Mouse (Mus musculus) heart, embryonic 14.5 days (tissue): Measurements from ENCODE around the gene Col5a1. TPM values are rescaled to one million over a fixed set of nuclear protein-coding genes. Genes with fewer than 3 reads are reported as not detected.
A peak's percentile ranks its signal among the peaks of the same experiment; 100 is the strongest.

Source experiments
- ATAC-seq: fragments of 200-750 bp; cut with Nextera tagmentation; 2 replicates; pipeline ENCODE4 v1.8.0; 2017; ENCODE audit warnings: low read depth, moderate TSS enrichment; ENCODE audit not compliant: insufficient number of reproducible peaks, insufficient read depth, low FRiP score
- H3K27ac ChIP-seq, 2 experiments: fragments of 200-500 bp in 1 of 2; fragments of 300-500 bp in 1 of 2; sonication (generic) in 1 of 2; replicated peaks in 1 of 2; 2 replicates each; pipeline ENCODE4 v1.5.1; 2012 to 2014; ENCODE audit warnings: low read depth in 2 of 2, low read length in 2 of 2, control low read depth in 1 of 2, mild to moderate bottlenecking in 1 of 2, mixed read lengths in 1 of 2; ENCODE audit not compliant: control insufficient read depth in 1 of 2, insufficient read depth in 1 of 2
- H3K27me3 ChIP-seq: fragments of 300-500 bp; sonication (generic); 2 replicates; pipeline ENCODE4 v1.6.1; 2014; ENCODE audit warnings: mild to moderate bottlenecking, low read length, control low read depth; ENCODE audit not compliant: control insufficient read depth, insufficient read depth
- H3K36me3 ChIP-seq: fragments of 300-500 bp; sonication (generic); 2 replicates; pipeline ENCODE4 v1.6.1; 2014; ENCODE audit warnings: mild to moderate bottlenecking, control low read depth, low read length, mixed read lengths; ENCODE audit not compliant: control insufficient read depth, insufficient read depth
- H3K4me1 ChIP-seq, 2 experiments: fragments of 200-500 bp in 1 of 2; fragments of 300-500 bp in 1 of 2; sonication (generic) in 1 of 2; 2 replicates each; pipeline ENCODE4 v1.6.1; 2012 to 2014; ENCODE audit warnings: low read length in 2 of 2, control low read depth in 1 of 2, mixed read lengths in 1 of 2; ENCODE audit not compliant: control insufficient read depth in 2 of 2, insufficient read depth in 2 of 2
- H3K4me2 ChIP-seq: fragments of 300-500 bp; sonication (generic); 2 replicates; pipeline ENCODE4 v1.6.1; 2014; ENCODE audit warnings: mild to moderate bottlenecking, low read length
- H3K4me3 ChIP-seq, 2 experiments: fragments of 200-500 bp in 1 of 2; fragments of 300-500 bp in 1 of 2; sonication (generic) in 1 of 2; 2 replicates each; pipeline ENCODE4 v1.5.1; 2012 to 2014; ENCODE audit warnings: low read length in 2 of 2, mild to moderate bottlenecking in 2 of 2, control low read depth in 1 of 2, low read depth in 1 of 2, moderate library complexity in 1 of 2; ENCODE audit not compliant: control insufficient read depth in 1 of 2, insufficient read depth in 1 of 2
- H3K9ac ChIP-seq: fragments of 300-500 bp; sonication (generic); 2 replicates; pipeline ENCODE4 v1.6.1; 2014; ENCODE audit warnings: mild to moderate bottlenecking, low read length
- H3K9me3 ChIP-seq: fragments of 300-500 bp; sonication (generic); 2 replicates; pipeline ENCODE4 v1.6.1; 2016; ENCODE audit warnings: low read length, control low read depth; ENCODE audit not compliant: control insufficient read depth
- WGBS: fragments of 180-500 bp; shearing (Covaris S2); extraction: QIAGEN DNeasy Blood & Tissue Kit; methylation state at CpG from one replicate; pipeline ENCODE4 v1.1.7; 2014; 5-methylcytosine and 5-hydroxymethylcytosine counted together
- polyA plus RNA-seq: library from polyadenylated mRNA; unstranded; fragments of >200 nt; fragmentation: Nextera tagmentation; extraction: Ambion mirVana; gene quantifications from 2 replicates; pipeline ENCODE4 v1.2.1, GENCODE M21; 2014

The Col5a1 gene
- polyA plus RNA-seq, 1 experiment from 2014 or later, result 70.0 TPM

- Histone ChIP-seq H3K27ac (peak overlapping the region; percentile 30 to 76), H3K9ac (peak overlapping the region; percentile 89), H3K4me3 (peak overlapping the region; percentile 73 to 84), H3K9me3 (no peaks in the 10 kb centered on the region), H3K4me1 (peaks cover 13 to 38% of the 10 kb centered on the region in 2 experiments; a peak in 3 of 4 replicates), H3K27me3 (peaks cover 6% of the 10 kb centered on the region; the same call in 1 of the 2 replicates), H3K4me2 (peak overlapping the region; percentile 99), H3K36me3 (0 out of 2 replicates have a peak, but pooled peaks cover 3% of the 10 kb centered on the region)
- WGBS, result under 1% methylated on average over 67 of the region's 67 CpGs
- ATAC-seq, result no peak
These were observed 609 bp downstream of the Col5a1 start for GRCm38 (mm10) chr2:27886608-27887460.

GRCm38 (mm10) chr2:27887461-27888264 is 1.4 kb downstream of the Col5a1 start:
- H3K4me3 ChIP-seq, result peak overlapping the region; percentile 73 to 84
- WGBS, result 23% methylated on average over 11 of the region's 11 CpGs
- H3K36me3 ChIP-seq, result 0 out of 2 replicates have a peak, but pooled peaks cover 3% of the 10 kb centered on the region
- peaks cover 13 to 38% of the 10 kb centered on the region in 2 experiments; a peak in 3 of 4 replicates for H3K4me1 ChIP-seq
- peak overlapping the region; percentile 47 to 76 for H3K27ac ChIP-seq
- peaks cover 6% of the 10 kb centered on the region; the same call in 1 of the 2 replicates for H3K27me3 ChIP-seq
- ATAC-seq, result no peak
- peak overlapping the region; percentile 89 for H3K9ac ChIP-seq
- H3K4me2 ChIP-seq, result peak overlapping the region; percentile 99
- no peaks in the 10 kb centered on the region for H3K9me3 ChIP-seq

- Histone ChIP-seq H3K4me1 (peaks cover 13 to 38% of the 10 kb centered on the region in 2 experiments; a peak in 3 of 4 replicates), H3K27ac (peak overlapping the region; percentile 47 to 76), H3K4me3 (peak overlapping the region; percentile 73 to 84), H3K9ac (peak overlapping the region; percentile 89), H3K9me3 (no peaks in the 10 kb centered on the region), H3K27me3 (peaks cover 6% of the 10 kb centered on the region; the same call in 1 of the 2 replicates), H3K4me2 (peak overlapping the region; percentile 99), H3K36me3 (0 out of 2 replicates have a peak, but pooled peaks cover 3% of the 10 kb centered on the region)
- 28% methylated on average over 10 of the region's 10 CpGs for WGBS
- ATAC-seq, result no peak
These were observed 2.6 kb downstream of the Col5a1 start for GRCm38 (mm10) chr2:27888603-27889545.

- H3K4me3 ChIP-seq, result no peak overlapping the region
- no peak overlapping the region for H3K4me2 ChIP-seq
- no peak overlapping the region for H3K27ac ChIP-seq
- H3K9ac ChIP-seq, result no peak overlapping the region
- H3K27me3 ChIP-seq, result peaks cover 6% of the 10 kb centered on the region; the same call in 1 of the 2 replicates
- 79% methylated on average over 7 of the region's 7 CpGs for WGBS
- H3K36me3 ChIP-seq, result 0 out of 2 replicates have a peak, but pooled peaks cover 3% of the 10 kb centered on the region
- no peaks in the 10 kb centered on the region for H3K9me3 ChIP-seq
- ATAC-seq, result no peak
- peaks cover 9 to 26% of the 10 kb centered on the region in 2 experiments; a peak in 3 of 4 replicates for H3K4me1 ChIP-seq
These were observed 5.8 kb downstream of the Col5a1 start for GRCm38 (mm10) chr2:27891922-27892541.

- H3K4me1 ChIP-seq, result peaks cover 5 to 16% of the 10 kb centered on the region in 2 experiments; a peak in 2 of 4 replicates
- no peak overlapping the region for H3K4me3 ChIP-seq
These were observed 6.8 kb downstream of the Col5a1 start for GRCm38 (mm10) chr2:27893015-27893414.

GRCm38 (mm10) chr2:27894986-27895385 is 8.8 kb downstream of the Col5a1 start:
- Histone ChIP-seq H3K9me3 (no peaks in the 10 kb centered on the region), H3K27ac (no peak overlapping the region), H3K36me3 (0 out of 2 replicates have a peak, but pooled peaks cover 3% of the 10 kb centered on the region), H3K4me2 (no peak overlapping the region), H3K4me1 (peaks cover 0 to 10% of the 10 kb centered on the region in 2 experiments; a peak in 2 of 4 replicates), H3K9ac (no peak overlapping the region), H3K27me3 (no peaks in the 10 kb centered on the region), H3K4me3 (no peak overlapping the region)
- ATAC-seq, result no peak
- 82% methylated on average over 5 of the region's 5 CpGs for WGBS

More at GRCm38 (mm10) chr2:27893015-27893414, 6.8 kb downstream of the Col5a1 start:
- no peak overlapping the region for H3K4me2 ChIP-seq
- H3K9me3 ChIP-seq, result no peaks in the 10 kb centered on the region
- 94% methylated on average over 12 of the region's 12 CpGs for WGBS
- ATAC-seq, result no peak
- H3K9ac ChIP-seq, result no peak overlapping the region
- peaks cover 3% of the 10 kb centered on the region; the same call in 1 of the 2 replicates for H3K27me3 ChIP-seq
- H3K27ac ChIP-seq, result no peak overlapping the region
- 0 out of 2 replicates have a peak, but pooled peaks cover 3% of the 10 kb centered on the region for H3K36me3 ChIP-seq
